Mouse (Mus musculus) MEL (cell line): ENCODE data around the gene Prpf8. TPM values are rescaled to one million over a fixed set of nuclear protein-coding genes. Genes with fewer than 3 reads are reported as not detected.

Experiments used
- DNase-seq: peaks from one replicate; pipeline ENCODE4 v3.0.0; 2011; ENCODE audit warnings: low read depth, low spot score
- H3K27ac ChIP-seq: 2 replicates; pipeline ENCODE4 v1.5.1; 2012; ENCODE audit warnings: low read depth, mild to moderate bottlenecking, control low read depth, low read length, moderate library complexity; ENCODE audit not compliant: control insufficient read depth
- H3K27me3 ChIP-seq, 2 experiments: fragments of 150-350 bp in 1 of 2; sonication (generic) in 1 of 2; 2 replicates each; pipeline ENCODE4 v1.6.1; 2012; ENCODE audit warnings: low read length in 2 of 2, mild to moderate bottlenecking in 2 of 2, improper control_type of control experiment in 1 of 2, moderate library complexity in 1 of 2; ENCODE audit not compliant: insufficient read depth in 2 of 2, control insufficient read depth in 1 of 2
- H3K36me3 ChIP-seq, 2 experiments: 2 replicates each; pipeline ENCODE4 v1.6.1; 2012 to 2014; ENCODE audit warnings: low read length in 2 of 2, improper control_type of control experiment in 1 of 2, inconsistent platforms in 1 of 2, mild to moderate bottlenecking in 1 of 2; ENCODE audit not compliant: insufficient read depth in 2 of 2, control insufficient read depth in 1 of 2
- H3K4me1 ChIP-seq, 2 experiments: fragments of 150-350 bp in 1 of 2; sonication (generic) in 1 of 2; 2 replicates each; pipeline ENCODE4 v1.6.1; 2012; ENCODE audit warnings: low read length in 2 of 2, improper control_type of control experiment in 1 of 2, mild to moderate bottlenecking in 1 of 2; ENCODE audit not compliant: insufficient read depth in 2 of 2, control insufficient read depth in 1 of 2
- H3K4me3 ChIP-seq, 2 experiments: fragments of 150-350 bp in 1 of 2; sonication (generic) in 1 of 2; 2 replicates each; pipeline ENCODE4 v1.5.1; 2012; ENCODE audit warnings: low read depth in 2 of 2, low read length in 2 of 2, mild to moderate bottlenecking in 2 of 2, moderate library complexity in 2 of 2, control low read depth in 1 of 2, improper control_type of control experiment in 1 of 2; ENCODE audit not compliant: control insufficient read depth in 1 of 2, insufficient read depth in 1 of 2
- H3K79me2 ChIP-seq: 2 replicates; pipeline ENCODE4 v1.6.1; 2012; ENCODE audit warnings: mild to moderate bottlenecking, low read length, moderate library complexity; ENCODE audit not compliant: control insufficient read depth, poor library complexity, insufficient read depth
- H3K9ac ChIP-seq: 2 replicates; pipeline ENCODE4 v1.6.1; 2012; ENCODE audit warnings: low read depth, mild to moderate bottlenecking, control low read depth, low read length, moderate library complexity; ENCODE audit not compliant: control insufficient read depth, poor library complexity, severe bottlenecking
- H3K9me3 ChIP-seq: fragments of 150-350 bp; sonication (generic); replicated peaks from 2 replicates; pipeline ENCODE4 v1.6.1; 2012; ENCODE audit warnings: mild to moderate bottlenecking, low read length, improper control_type of control experiment, moderate library complexity; ENCODE audit not compliant: insufficient read depth
- BHLHE40 ChIP-seq: IDR thresholded peaks from 2 replicates; pipeline ENCODE4 v1.6.1; 2012; ENCODE audit warnings: low read depth, mild to moderate bottlenecking, inconsistent platforms, low read length, improper control_type of control experiment, borderline replicate concordance
- CHD1 ChIP-seq: IDR thresholded peaks from 2 replicates; pipeline ENCODE4 v1.6.1; 2012; ENCODE audit warnings: low read depth, mild to moderate bottlenecking, inconsistent platforms, low read length, improper control_type of control experiment
- CTCF ChIP-seq, 3 experiments: IDR thresholded peaks in 2 of 3; conservative IDR thresholded peaks in 1 of 3; 2 replicates each; pipeline ENCODE4 v1.5.1; 2011 to 2012; ENCODE audit warnings: low read length in 3 of 3, low read depth in 2 of 3, mild to moderate bottlenecking in 2 of 3, improper control_type of control experiment in 1 of 3, inconsistent platforms in 1 of 3, mixed read lengths in 1 of 3, moderate library complexity in 1 of 3; ENCODE audit not compliant: control insufficient read depth in 1 of 3, insufficient read depth in 1 of 3, poor library complexity in 1 of 3, severe bottlenecking in 1 of 3
- ELF1 ChIP-seq: IDR thresholded peaks from 2 replicates; pipeline ENCODE4 v1.6.1; 2014; ENCODE audit warnings: low read depth, mild to moderate bottlenecking, inconsistent platforms, low read length, improper control_type of control experiment, moderate library complexity
- EP300 ChIP-seq, 2 experiments: IDR thresholded peaks; 2 replicates each; pipeline ENCODE4 v1.6.1; 2011; ENCODE audit warnings: improper control_type of control experiment in 2 of 2, low read length in 2 of 2, low read depth in 1 of 2, mild to moderate bottlenecking in 1 of 2
- NELFE ChIP-seq: IDR thresholded peaks from 2 replicates; pipeline ENCODE4 v1.6.1; 2011; ENCODE audit warnings: low read depth, low read length, improper control_type of control experiment
- POLR2A ChIP-seq, 2 experiments: IDR thresholded peaks; 2 replicates each; pipeline ENCODE4 v1.6.1; 2011 to 2012; ENCODE audit warnings: low read length in 2 of 2, mild to moderate bottlenecking in 2 of 2, control low read depth in 1 of 2, improper control_type of control experiment in 1 of 2, low read depth in 1 of 2, moderate library complexity in 1 of 2; ENCODE audit not compliant: control insufficient read depth in 1 of 2, insufficient read depth in 1 of 2, poor library complexity in 1 of 2
- POLR2AphosphoS2 ChIP-seq: IDR thresholded peaks from 2 replicates; pipeline ENCODE4 v1.6.1; 2011; ENCODE audit warnings: low read length, improper control_type of control experiment
- POLR2AphosphoS5 ChIP-seq: IDR thresholded peaks from 2 replicates; pipeline ENCODE4 v1.6.1; 2012; ENCODE audit warnings: low read depth, borderline replicate concordance, mild to moderate bottlenecking, inconsistent platforms, low read length, moderate library complexity, mixed read lengths
- RAD21 ChIP-seq: IDR thresholded peaks from 2 replicates; pipeline ENCODE4 v1.6.1; 2011; ENCODE audit warnings: mild to moderate bottlenecking, low read depth, low read length, improper control_type of control experiment
- SMC3 ChIP-seq: IDR thresholded peaks from 2 replicates; pipeline ENCODE4 v1.6.1; 2011; ENCODE audit warnings: low read depth, low read length, improper control_type of control experiment
- TAL1 ChIP-seq: IDR thresholded peaks from 2 replicates; pipeline ENCODE4 v1.6.1; 2012; ENCODE audit warnings: mild to moderate bottlenecking, inconsistent platforms, low read length, moderate library complexity, mixed read lengths
- TCF12 ChIP-seq: IDR thresholded peaks from 2 replicates; pipeline ENCODE4 v1.6.1; 2014; ENCODE audit warnings: low read depth, mild to moderate bottlenecking, inconsistent platforms, low read length, improper control_type of control experiment, moderate library complexity
- ZNF384 ChIP-seq: IDR thresholded peaks from 2 replicates; pipeline ENCODE4 v1.6.1; 2012; ENCODE audit warnings: low read depth, mild to moderate bottlenecking, inconsistent platforms, low read length, improper control_type of control experiment
- polyA plus RNA-seq, 2 experiments: library from polyadenylated mRNA; stranded (reverse) in 1 of 2; unstranded in 1 of 2; fragments of >175 nt in 1 of 2; fragments of >200 nt in 1 of 2; gene quantifications; 2 replicates each; pipeline versions ENCODE4 v1.2.1 to v1.2.4; 2012; ENCODE audit warnings: low replicate concordance in 2 of 2, low read depth in 1 of 2; ENCODE audit not compliant: insufficient read length in 2 of 2, insufficient read depth in 1 of 2, missing spikeins in 1 of 2
- total RNA-seq: library from RNA; depleted of rRNA; stranded (reverse); fragments of 300-350 nt; gene quantifications from 2 replicates; pipeline ENCODE4 v1.2.3, GENCODE M21; 2012; rRNA removed

Gene Prpf8
- total and polyA plus RNA-seq, 3 experiments: 214 to 644 (median 276) TPM

GRCm38 (mm10) chr11:75557142-75557541 is 70.5 kb downstream of the Prpf8 start:
- no peak overlapping the region for H3K9ac ChIP-seq
- H3K79me2 ChIP-seq: no peaks in the 10 kb centered on the region
- no peaks in the 10 kb centered on the region for H3K9me3 ChIP-seq
- H3K27ac ChIP-seq: no peak overlapping the region
- H3K4me3 ChIP-seq: no peak overlapping the region
- H3K4me1 ChIP-seq: no peaks in the 10 kb centered on the region
- no peaks in the 10 kb centered on the region for H3K36me3 ChIP-seq
- no peaks in the 10 kb centered on the region for H3K27me3 ChIP-seq
- TF ChIP-seq TCF12 (no peak), TAL1 (no peak), ELF1 (no peak), POLR2A (IDR thresholded peaks at IDR 0.05; ENCODE audit: control insufficient read depth in 1 of 2, insufficient read depth in 1 of 2, low read depth in 1 of 2, low read length in 2 of 2, poor library complexity in 1 of 2) (no peak), POLR2AphosphoS2 (no peak), POLR2AphosphoS5 (no peak), ZNF384 (no peak), BHLHE40 (no peak), CTCF (IDR thresholded peaks at IDR 0.05 in 2 of 3, conservative IDR thresholded peaks at IDR 0.05 in 1 of 3; ENCODE audit: control insufficient read depth in 1 of 3, insufficient read depth in 1 of 3, low read depth in 2 of 3, low read length in 3 of 3, poor library complexity in 1 of 3, severe bottlenecking in 1 of 3) (no peak), EP300 (IDR thresholded peaks at IDR 0.05; ENCODE audit: low read depth in 1 of 2, low read length in 2 of 2) (no peak), SMC3 (no peak), NELFE (no peak)
- no peak for DNase-seq

- H3K27me3 ChIP-seq: no peaks in the 10 kb centered on the region
- no peaks in the 10 kb centered on the region for H3K79me2 ChIP-seq
- H3K4me3 ChIP-seq: no peak overlapping the region
- H3K9ac ChIP-seq: no peak overlapping the region
- H3K4me1 ChIP-seq: no peaks in the 10 kb centered on the region
- peak; percentile 56 for DNase-seq
- H3K36me3 ChIP-seq: no peaks in the 10 kb centered on the region
- peak; percentile 21 for TF ChIP-seq RAD21
- TF ChIP-seq CHD1: no peak
- TF ChIP-seq CTCF (IDR thresholded peaks at IDR 0.05 in 2 of 3, conservative IDR thresholded peaks at IDR 0.05 in 1 of 3; ENCODE audit: control insufficient read depth in 1 of 3, insufficient read depth in 1 of 3, low read depth in 2 of 3, low read length in 3 of 3, poor library complexity in 1 of 3, severe bottlenecking in 1 of 3): peak; percentile 51 to 62 (median 56)
- peak; percentile 11; the same call in 1 of the 2 replicates for TF ChIP-seq SMC3
- no peak overlapping the region for H3K27ac ChIP-seq
- no peaks in the 10 kb centered on the region for H3K9me3 ChIP-seq
These were observed 71.5 kb downstream of the Prpf8 start for GRCm38 (mm10) chr11:75558101-75558500.

Other genes starting within 250 kb of the Prpf8 start
- gene Rpa1, start 138.5 kb upstream of the Prpf8 start, total RNA-seq: 242 and 267 TPM in 2 replicates
- gene Rpa1, start 138.5 kb upstream of the Prpf8 start, polyA plus RNA-seq: 100 to 1,000 TPM; 179 to 481 TPM
- gene Smyd4, start 138.4 kb upstream of the Prpf8 start, total RNA-seq: 11.4 and 12.8 TPM in 2 replicates
- 1 to 10 TPM in 1 of 2 experiments, not detected in 1; 9.6 TPM for gene Smyd4, start 138.4 kb upstream of the Prpf8 start, polyA plus RNA-seq
- not detected in 2 replicates for gene Serpinf1, start 64.1 kb upstream of the Prpf8 start, total RNA-seq
- gene Serpinf1, start 64.1 kb upstream of the Prpf8 start, polyA plus RNA-seq: under 1 TPM in 1 of 2 experiments, not detected in 1; 0.36 TPM
- gene Serpinf2, start 47.2 kb upstream of the Prpf8 start, total RNA-seq: not detected in 2 replicates
- under 1 TPM in 1 of 2 experiments, not detected in 1; 0.07 TPM for gene Serpinf2, start 47.2 kb upstream of the Prpf8 start, polyA plus RNA-seq
- gene Wdr81, start 32.1 kb upstream of the Prpf8 start, total RNA-seq: 7.0 and 7.6 TPM in 2 replicates
- gene Wdr81, start 32.1 kb upstream of the Prpf8 start, polyA plus RNA-seq: 10 to 100 TPM in 1 of 2 experiments, not detected in 1; 13.9 TPM
- 0.50 and 1.0 TPM in 2 replicates for gene Tlcd2, start 25.1 kb upstream of the Prpf8 start, total RNA-seq
- gene Tlcd2, start 25.1 kb upstream of the Prpf8 start, polyA plus RNA-seq: under 1 TPM in 1 of 2 experiments, not detected in 1; 0.86 TPM
- gene Rilp, start 23.3 kb downstream of the Prpf8 start, total RNA-seq: 0.16 and 0.19 TPM in 2 replicates
- under 1 TPM in 1 of 2 experiments, not detected in 1; 0.65 TPM for gene Rilp, start 23.3 kb downstream of the Prpf8 start, polyA plus RNA-seq
- gene Scarf1, start 26.7 kb downstream of the Prpf8 start, total RNA-seq: 0.10 and 0.15 TPM in 2 replicates
- gene Scarf1, start 26.7 kb downstream of the Prpf8 start, polyA plus RNA-seq: under 1 TPM in 1 of 2 experiments, not detected in 1; 0.28 TPM
- gene Slc43a2, start 44.9 kb downstream of the Prpf8 start, total RNA-seq: 4.9 and 5.9 TPM in 2 replicates
- 1 to 10 TPM in 1 of 2 experiments, not detected in 1; 8.4 TPM for gene Slc43a2, start 44.9 kb downstream of the Prpf8 start, polyA plus RNA-seq
- 67.8 and 73.1 TPM in 2 replicates for gene Pitpna, start 101.3 kb downstream of the Prpf8 start, total RNA-seq
- 100 to 1,000 TPM; 194 to 709 TPM for gene Pitpna, start 101.3 kb downstream of the Prpf8 start, polyA plus RNA-seq
- gene Inpp5k, start 144.2 kb downstream of the Prpf8 start, total RNA-seq: 15.2 and 16.4 TPM in 2 replicates
- gene Inpp5k, start 144.2 kb downstream of the Prpf8 start, polyA plus RNA-seq: 10 to 100 TPM in 1 of 2 experiments, not detected in 1; 28.7 TPM
- 27.0 and 33.2 TPM in 2 replicates for gene Myo1c, start 163.7 kb downstream of the Prpf8 start, total RNA-seq
- 10 to 100 TPM in 1 of 2 experiments, not detected in 1; 45.6 TPM for gene Myo1c, start 163.7 kb downstream of the Prpf8 start, polyA plus RNA-seq
- gene Crk, start 192.4 kb downstream of the Prpf8 start, total RNA-seq: 68.0 and 68.4 TPM in 2 replicates
- 10 to 100 TPM; 33.8 to 66.2 TPM for gene Crk, start 192.4 kb downstream of the Prpf8 start, polyA plus RNA-seq
- 303 and 356 TPM in 2 replicates for gene Ywhae, start 246.1 kb downstream of the Prpf8 start, total RNA-seq
- gene Ywhae, start 246.1 kb downstream of the Prpf8 start, polyA plus RNA-seq: 100 to 1,000 TPM; 755 to 855 TPM